ENCODE assay signal across 8 mouse cellular contexts in genomic region chr10:111381689-111382088, GRCm38 (mm10).
DNase-seq lines count a peak whose midpoint lies in the region; ATAC-seq and TF ChIP-seq lines count a peak whose summit lies in the region.

No protein-coding gene starts in this region.

- H3K4me2 ChIP-seq in forebrain, postnatal 0 days (ENCODE audit: low read depth) = 0 out of 2 replicates have a peak overlapping the region, but pooled peaks have one; percentile 4

- ATAC-seq in forebrain, postnatal 0 days = peak; percentile 82
- ATAC-seq in activated CD4-positive, CD25-positive, alpha-beta regulatory T cell, adult 4 months = no peak

- H3K9ac ChIP-seq in forebrain, postnatal 0 days = no peak overlapping the region

- no peaks in the 10 kb centered on the region for H3K36me3 ChIP-seq in forebrain, postnatal 0 days (ENCODE audit: insufficient read depth)

- WGBS in forebrain, postnatal 0 days = 51% methylated on average over 15 of the region's 15 CpGs

- H3K9me3 ChIP-seq in forebrain, postnatal 0 days (ENCODE audit: low read length) = no peaks in the 10 kb centered on the region

- H3K4me3 ChIP-seq in forebrain, postnatal 0 days (ENCODE audit: low read depth, low read length) = no peak overlapping the region

- peak; percentile 30 for DNase-seq in embryo, embryonic 10 days (ENCODE audit: low spot score)
- DNase-seq in embryo, embryonic 10.5 days (ENCODE audit: low spot score) = no peak
- DNase-seq in ZHBTc4 (ENCODE audit: low read depth, low spot score) = peak; percentile 51
- DNase-seq in forebrain, postnatal 0 days = peak; percentile 36
- peak; percentile 41 to 50 for DNase-seq in layer of hippocampus, postnatal 10 days (ENCODE audit: low spot score in 2 of 2)
- peak; percentile 48 to 59 for DNase-seq in right cerebral cortex, postnatal 10 days (ENCODE audit: low spot score in 2 of 2)
- DNase-seq in yolk sac, embryonic 10.5 days (ENCODE audit: low spot score) = no peak

- H3K4me1 ChIP-seq in forebrain, postnatal 0 days (ENCODE audit: insufficient read depth) = no peaks in the 10 kb centered on the region

- H3K27ac ChIP-seq in forebrain, postnatal 0 days (ENCODE audit: low read depth, low read length) = no peak overlapping the region

- H3K27me3 ChIP-seq in forebrain, postnatal 0 days (ENCODE audit: insufficient read depth, low read length) = no peaks in the 10 kb centered on the region

- no peak for TF ChIP-seq CTCF in forebrain, postnatal 0 days (IDR thresholded peaks at IDR 0.05; ENCODE audit: low read depth)

Comparison
In these comparisons a context has a peak if more than half of its experiments do, and no peak if none do; other contexts are left out.
1. DNase-seq: peak in embryo, embryonic 10 days (single experiment), ZHBTc4 (single experiment), forebrain, postnatal 0 days (single experiment), layer of hippocampus, postnatal 10 days (2 of 2) and right cerebral cortex, postnatal 10 days (2 of 2); none in embryo, embryonic 10.5 days (single experiment) and yolk sac, embryonic 10.5 days (single experiment).